Mouse (Mus musculus) CH12.LX (cell line): ENCODE data around the gene Pck2. TPM values are rescaled to one million over a fixed set of nuclear protein-coding genes. Genes with fewer than 3 reads are reported as not detected.

Source experiments
- DNase-seq: peaks from one replicate; pipeline ENCODE4 v3.0.0-alpha.2; 2013; ENCODE audit errors: extremely low read depth
- H3K27ac ChIP-seq: 2 replicates; pipeline ENCODE4 v1.5.1; 2012; ENCODE audit warnings: low read depth, mild to moderate bottlenecking, control low read depth, moderate library complexity; ENCODE audit not compliant: insufficient read depth
- H3K27me3 ChIP-seq: replicated peaks from 2 replicates; pipeline ENCODE3; 2012; ENCODE audit warnings: inconsistent platforms
- H3K36me3 ChIP-seq, 2 experiments: replicated peaks in 1 of 2; 2 replicates each; pipeline versions ENCODE3 to v1.6.1; 2012; ENCODE audit warnings: inconsistent platforms in 1 of 2, low read length in 1 of 2, mild to moderate bottlenecking in 1 of 2, mixed read lengths in 1 of 2, moderate library complexity in 1 of 2; ENCODE audit not compliant: control insufficient read depth in 1 of 2, insufficient read depth in 1 of 2
- H3K4me1 ChIP-seq, 2 experiments: 2 replicates each; pipeline ENCODE4 v1.6.1; 2012; ENCODE audit warnings: inconsistent platforms in 1 of 2, moderate library complexity in 1 of 2; ENCODE audit not compliant: insufficient read depth in 2 of 2, control insufficient read depth in 1 of 2
- H3K4me2 ChIP-seq: 2 replicates; pipeline ENCODE4 v1.6.1; 2012; ENCODE audit warnings: low read depth, mild to moderate bottlenecking, control low read depth; ENCODE audit not compliant: poor library complexity, insufficient read depth, severe bottlenecking
- H3K4me3 ChIP-seq, 3 experiments: fragments of 150-350 bp in 1 of 3; sonication (generic) in 1 of 3; replicated peaks in 1 of 3; 2 replicates each; pipeline versions ENCODE3 to v1.5.1; 2011 to 2012; ENCODE audit warnings: low read depth in 2 of 3, low read length in 2 of 3, mild to moderate bottlenecking in 2 of 3, moderate library complexity in 2 of 3, control low read depth in 1 of 3, improper control_type of control experiment in 1 of 3, inconsistent platforms in 1 of 3, mixed read lengths in 1 of 3; ENCODE audit not compliant: poor library complexity in 1 of 3
- H3K79me2 ChIP-seq: replicated peaks from 2 replicates; pipeline ENCODE4 v1.6.1; 2012; ENCODE audit warnings: mild to moderate bottlenecking, moderate library complexity; ENCODE audit not compliant: control insufficient read depth, poor library complexity, insufficient read depth, severe bottlenecking; ENCODE audit errors: extremely low read depth
- H3K9ac ChIP-seq: 2 replicates; pipeline ENCODE4 v1.6.1; 2012; ENCODE audit warnings: low read depth, mild to moderate bottlenecking, control low read depth, moderate library complexity; ENCODE audit not compliant: insufficient read depth
- H3K9me3 ChIP-seq: replicated peaks from 2 replicates; pipeline ENCODE3; 2012; ENCODE audit warnings: low read length, inconsistent platforms, mixed read lengths
- BHLHE40 ChIP-seq: IDR thresholded peaks from 2 replicates; pipeline ENCODE4 v1.6.1; 2011; ENCODE audit warnings: mild to moderate bottlenecking, low read depth, low read length, improper control_type of control experiment
- CHD1 ChIP-seq: IDR thresholded peaks from 2 replicates; pipeline ENCODE4 v1.6.1; 2012; ENCODE audit warnings: low read depth, low read length, improper control_type of control experiment, inconsistent platforms
- CTCF ChIP-seq, 2 experiments: IDR thresholded peaks in 1 of 2; conservative IDR thresholded peaks in 1 of 2; 2 replicates each; pipeline ENCODE4 v1.5.1; 2011 to 2012; ENCODE audit warnings: low read depth in 2 of 2, low read length in 2 of 2, improper control_type of control experiment in 1 of 2, inconsistent platforms in 1 of 2, mild to moderate bottlenecking in 1 of 2, moderate library complexity in 1 of 2
- E2F4 ChIP-seq: IDR thresholded peaks from 2 replicates; pipeline ENCODE4 v1.6.1; 2011; ENCODE audit warnings: low read depth, low read length, improper control_type of control experiment; ENCODE audit not compliant: insufficient replicate concordance
- IRF4 ChIP-seq: IDR thresholded peaks from 2 replicates; pipeline ENCODE4 v1.6.1; 2014; ENCODE audit warnings: low read depth, mild to moderate bottlenecking, inconsistent platforms, low read length, improper control_type of control experiment
- MYC ChIP-seq: IDR thresholded peaks from 2 replicates; pipeline ENCODE4 v1.6.1; 2011; ENCODE audit warnings: low read depth, mild to moderate bottlenecking, improper control_type of control experiment, low read length
- NELFE ChIP-seq: IDR thresholded peaks from 2 replicates; pipeline ENCODE4 v1.6.1; 2011; ENCODE audit warnings: low read depth, low read length, improper control_type of control experiment
- PAX5 ChIP-seq: IDR thresholded peaks from 2 replicates; pipeline ENCODE4 v1.6.1; 2012; ENCODE audit warnings: low read length, inconsistent platforms, mixed read lengths
- POLR2A ChIP-seq: IDR thresholded peaks from 2 replicates; pipeline ENCODE4 v1.6.1; 2011; ENCODE audit warnings: low read depth, mild to moderate bottlenecking, improper control_type of control experiment, low read length
- RAD21 ChIP-seq: IDR thresholded peaks from 2 replicates; pipeline ENCODE4 v1.6.1; 2011; ENCODE audit warnings: low read depth, mild to moderate bottlenecking, low read length, improper control_type of control experiment, moderate library complexity
- RCOR1 ChIP-seq: conservative IDR thresholded peaks from 2 replicates; pipeline ENCODE4 v1.6.1; 2012; ENCODE audit warnings: low read depth, mild to moderate bottlenecking, inconsistent platforms, low read length, improper control_type of control experiment
- SMC3 ChIP-seq: IDR thresholded peaks from 2 replicates; pipeline ENCODE4 v1.6.1; 2011; ENCODE audit warnings: low read depth, low read length, improper control_type of control experiment
- TBP ChIP-seq: conservative IDR thresholded peaks from 2 replicates; pipeline ENCODE4 v1.6.1; 2011; ENCODE audit warnings: low read depth, low read length, improper control_type of control experiment
- USF1 ChIP-seq: IDR thresholded peaks from 2 replicates; pipeline ENCODE4 v1.6.1; 2014; ENCODE audit warnings: low read depth, mild to moderate bottlenecking, inconsistent platforms, low read length, improper control_type of control experiment
- USF2 ChIP-seq: conservative IDR thresholded peaks from 2 replicates; pipeline ENCODE4 v1.6.1; 2011; ENCODE audit warnings: low read depth, low read length, improper control_type of control experiment
- ZC3H11A ChIP-seq: IDR thresholded peaks from 2 replicates; pipeline ENCODE4 v1.6.1; 2012; ENCODE audit warnings: low read depth, mild to moderate bottlenecking, inconsistent platforms, low read length, improper control_type of control experiment
- ZNF384 ChIP-seq: IDR thresholded peaks from 2 replicates; pipeline ENCODE4 v1.6.1; 2012; ENCODE audit warnings: low read depth, low read length, improper control_type of control experiment, inconsistent platforms
- dilution Hi-C: fragments of 300-500 bp; cut with MboI; formaldehyde crosslinking; loops from 2 replicates; pipeline ENCODE4 v1.14.3; 2020; ENCODE audit warnings: low sequenced_read_pairs; ENCODE audit not compliant: extremely low pct_unique_long_range_greater_than_20kb, extremely low pct_ligation_motif_present
- in situ Hi-C: fragments of 300-500 bp; cut with MboI; formaldehyde crosslinking; loops from 3 replicates; pipeline ENCODE4 v1.14.3; 2019; ENCODE audit warnings: low sequenced_read_pairs, low pct_ligation_motif_present, low pct_unique_long_range_greater_than_20kb, mixed read lengths
- polyA plus RNA-seq: library from polyadenylated mRNA; unstranded; fragments of >175 nt; gene quantifications from 2 replicates; pipeline ENCODE4 v1.2.1, GENCODE M21; 2012; ENCODE audit warnings: low read depth; ENCODE audit not compliant: insufficient read length
- total RNA-seq, 2 experiments: library from RNA; depleted of rRNA; stranded (reverse); fragments of 300-350 nt in 1 of 2; fragments of >200 nt in 1 of 2; gene quantifications; 2 replicates each; pipeline ENCODE4 v1.2.3; 2012 to 2014

Gene Pck2
- total and polyA plus RNA-seq, 3 experiments = 120 to 286 (median 144) TPM

- Histone ChIP-seq H3K36me3 (no peaks in the 10 kb centered on the region), H3K27me3 (peaks cover 18% of the 10 kb centered on the region), H3K27ac (no peak overlapping the region), H3K4me1 (peaks cover 3 to 13% of the 10 kb centered on the region in 2 experiments; a peak in 2 of 4 replicates), H3K4me3 (no peak overlapping the region), H3K9ac (0 out of 2 replicates have a peak overlapping the region, but pooled peaks have one; percentile 26), H3K9me3 (no peaks in the 10 kb centered on the region), H3K4me2 (peak overlapping the region; percentile 10), H3K79me2 (no peaks in the 10 kb centered on the region)
- TF ChIP-seq CTCF (conservative IDR thresholded peaks at IDR 0.05 in 1 of 2, IDR thresholded peaks at IDR 0.05 in 1 of 2; ENCODE audit: low read depth in 2 of 2, low read length in 2 of 2) (no peak), RCOR1 (no peak), ZC3H11A (no peak), NELFE (no peak), POLR2A (no peak), SMC3 (no peak), E2F4 (no peak), PAX5 (no peak), IRF4 (no peak)
- DNase-seq = no peak
- in situ Hi-C loops (no loop called here), dilution Hi-C loops (no loop called here)
Measured at GRCm38 (mm10) chr14:55526674-55527073, 13.4 kb upstream of the Pck2 start.

GRCm38 (mm10) chr14:55527940-55528339, 12.1 kb upstream of the Pck2 start:
- in situ Hi-C loops = no loop called here
- Histone ChIP-seq H3K4me2 (no peak overlapping the region), H3K9ac (no peak overlapping the region), H3K27me3 (peaks cover 7% of the 10 kb centered on the region), H3K27ac (no peak overlapping the region), H3K79me2 (no peaks in the 10 kb centered on the region), H3K36me3 (no peaks in the 10 kb centered on the region), H3K9me3 (no peaks in the 10 kb centered on the region), H3K4me1 (peaks cover 3 to 13% of the 10 kb centered on the region in 2 experiments; a peak in 2 of 4 replicates), H3K4me3 (no peak overlapping the region)
- dilution Hi-C loops = no loop called here
- peak; percentile 67 for TF ChIP-seq SMC3
- TF ChIP-seq ZNF384 = no peak
- peak; percentile 49 to 83; a peak in 3 of 4 replicates for TF ChIP-seq CTCF (conservative IDR thresholded peaks at IDR 0.05 in 1 of 2, IDR thresholded peaks at IDR 0.05 in 1 of 2; ENCODE audit: low read depth in 2 of 2, low read length in 2 of 2)
- no peak for TF ChIP-seq TBP
- TF ChIP-seq ZC3H11A = 0 out of 2 replicates have a peak, but pooled peaks have one; percentile 3
- TF ChIP-seq E2F4 = no peak
- peak; percentile 58 for TF ChIP-seq BHLHE40
- peak; percentile 79 for TF ChIP-seq USF2
- TF ChIP-seq USF1 = peak; percentile 83
- no peak for TF ChIP-seq CHD1
- peak; percentile 79 for TF ChIP-seq MYC
- TF ChIP-seq RAD21 = peak; percentile 78
- TF ChIP-seq, all 38 proteins: peak for 8
- DNase-seq = peak; percentile 75
